Mouse (Mus musculus): ENCODE measurements around the gene Gm49366. TPM values are rescaled to one million over a fixed set of nuclear protein-coding genes. Genes with fewer than 3 reads are reported as not detected.
A peak's percentile ranks its signal among the peaks of the same experiment; 100 is the strongest.
"Not testable (repeated sequence)": the region's sequence is repeated elsewhere in the genome, so short reads cannot be mapped to it uniquely, and the experiment has no call there.

Gene Gm49366
- total RNA-seq, 2 experiments from 2014 or later = not detected

GRCm38 (mm10) chr12:84071696-84072095 lies 33.0 kb downstream of the Gm49366 start:
- no peak for DNase-seq
- intact Hi-C loops (cut with DNase I) = no loop called here

- no peak for DNase-seq
- intact Hi-C loops (cut with DNase I) = no loop called here
Measured at GRCm38 (mm10) chr12:84077371-84077990, 38.7 kb downstream of the Gm49366 start.

- no peak for DNase-seq
- intact Hi-C loops (cut with DNase I) = no loop called here
Measured at GRCm38 (mm10) chr12:84083842-84084241, 45.1 kb downstream of the Gm49366 start.

GRCm38 (mm10) chr12:84084581-84084980 lies 45.8 kb downstream of the Gm49366 start:
- no peak for DNase-seq
- intact Hi-C loops (cut with DNase I) = no loop called here

GRCm38 (mm10) chr12:84094666-84095065 lies 55.9 kb downstream of the Gm49366 start:
- intact Hi-C loops (cut with DNase I) = not testable (repeated sequence)

GRCm38 (mm10) chr12:84099605-84100004 lies 60.9 kb downstream of the Gm49366 start:
- DNase-seq = no peak

More at GRCm38 (mm10) chr12:84094666-84095065, 55.9 kb downstream of the Gm49366 start:
- not testable (repeated sequence) for DNase-seq

GRCm38 (mm10) chr12:84100071-84100470 lies 61.3 kb downstream of the Gm49366 start:
- intact Hi-C loops (cut with DNase I) = no loop called here
- DNase-seq = no peak

More at GRCm38 (mm10) chr12:84099605-84100004, 60.9 kb downstream of the Gm49366 start:
- intact Hi-C loops (cut with DNase I) = no loop called here

GRCm38 (mm10) chr12:84100604-84101492 lies 62.1 kb downstream of the Gm49366 start, which contains the start of gene Acot6:
Gene Acot6, plus strand, starts transcription at chr12:84100654.
- intact Hi-C loops (cut with DNase I) = not testable (repeated sequence)

GRCm38 (mm10) chr12:84101493-84101845 lies 62.7 kb downstream of the Gm49366 start:
- intact Hi-C loops (cut with DNase I) = no loop called here
- no peak for DNase-seq

More at GRCm38 (mm10) chr12:84100604-84101492, 62.1 kb downstream of the Gm49366 start, which contains the start of gene Acot6:
- DNase-seq = peak; percentile 39

- DNase-seq = no peak
- intact Hi-C loops (cut with DNase I) = no loop called here
Measured at GRCm38 (mm10) chr12:84107012-84107411, 68.3 kb downstream of the Gm49366 start.

GRCm38 (mm10) chr12:84107692-84108091 lies 69.0 kb downstream of the Gm49366 start:
- intact Hi-C loops (cut with DNase I) = no loop called here
- DNase-seq = no peak

Other genes with a start within 250 kb of the Gm49366 start
- gene Numb, start 117.0 kb upstream of the Gm49366 start, total RNA-seq (2021) = 10 to 100 TPM; 16.5 to 17.8 TPM
- gene Riox1, start 88.3 kb upstream of the Gm49366 start, total RNA-seq (2021) = 10 to 100 TPM; 16.2 to 17.1 TPM
- gene Heatr4, start 54.1 kb upstream of the Gm49366 start, total RNA-seq (2021) = under 1 TPM in 1 of 2 experiments, not detected in 1; 0.14 TPM
- 1 to 10 TPM; 6.6 to 6.9 TPM for gene Acot2, start 51.1 kb upstream of the Gm49366 start, total RNA-seq (2021)
- 10 to 100 TPM; 51.5 to 51.9 TPM for gene Acot1, start 29.4 kb upstream of the Gm49366 start, total RNA-seq (2021)
- gene Acot4, start 556 bp upstream of the Gm49366 start, total RNA-seq (2021) = 1 to 10 TPM; 1.8 to 2.0 TPM
- gene Acot3, start 13.2 kb downstream of the Gm49366 start, total RNA-seq (2021) = under 1 TPM; 0.28 to 0.99 TPM
- under 1 TPM; 0.44 to 0.52 TPM for gene Acot5, start 30.4 kb downstream of the Gm49366 start, total RNA-seq (2021)
- 1 to 10 TPM; 3.1 to 3.5 TPM for gene Acot6, start 61.7 kb downstream of the Gm49366 start, total RNA-seq (2021)
- 10 to 100 TPM; 61.8 to 73.1 TPM for gene Dnal1, start 75.4 kb downstream of the Gm49366 start, total RNA-seq (2021)
- 10 to 100 TPM; 11.0 to 11.1 TPM for gene Pnma1, start 109.6 kb downstream of the Gm49366 start, total RNA-seq (2021)
- gene Elmsan1, start 179.9 kb downstream of the Gm49366 start, total RNA-seq (2021) = 10 to 100 TPM; 12.9 to 14.9 TPM
- 10 to 100 TPM; 19.1 to 20.5 TPM for gene Ptgr2, start 246.3 kb downstream of the Gm49366 start, total RNA-seq (2021)

Data from left cerebral cortex, postnatal 4 days (tissue).